Mouse (Mus musculus): Measurements from ENCODE around the gene Xrcc5.

Xrcc5 gene

DNA sequence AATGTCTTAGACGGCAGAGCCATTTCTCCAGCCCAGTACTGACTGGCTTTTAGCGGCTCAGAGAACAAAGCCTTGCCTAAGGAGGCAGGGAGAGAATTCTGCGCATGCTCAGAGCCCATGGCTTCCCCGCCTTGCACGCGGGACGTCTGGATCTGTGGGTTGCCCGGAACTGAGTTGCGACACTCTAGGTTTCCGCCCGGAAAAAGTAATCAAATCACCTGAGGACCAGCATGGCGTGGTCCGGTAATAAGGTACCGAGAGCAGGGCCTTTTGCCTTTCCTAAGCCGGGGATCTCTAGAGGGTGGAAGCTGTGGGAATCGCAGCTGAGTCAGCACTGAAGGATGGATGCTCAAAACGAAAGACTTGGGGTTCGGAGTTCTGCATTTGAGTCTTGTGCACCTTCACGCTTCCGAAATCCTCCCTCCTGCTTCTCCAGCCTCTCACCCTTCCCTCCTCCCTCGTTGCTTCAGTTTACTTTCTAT lies at the start of gene Xrcc5:
Xrcc5 (plus strand) TSS at position 105 of the 482 bp plus-strand sequence.
- peak; percentile 93 for DNase-seq (ENCODE audit: low read depth, low spot score)

DNA sequence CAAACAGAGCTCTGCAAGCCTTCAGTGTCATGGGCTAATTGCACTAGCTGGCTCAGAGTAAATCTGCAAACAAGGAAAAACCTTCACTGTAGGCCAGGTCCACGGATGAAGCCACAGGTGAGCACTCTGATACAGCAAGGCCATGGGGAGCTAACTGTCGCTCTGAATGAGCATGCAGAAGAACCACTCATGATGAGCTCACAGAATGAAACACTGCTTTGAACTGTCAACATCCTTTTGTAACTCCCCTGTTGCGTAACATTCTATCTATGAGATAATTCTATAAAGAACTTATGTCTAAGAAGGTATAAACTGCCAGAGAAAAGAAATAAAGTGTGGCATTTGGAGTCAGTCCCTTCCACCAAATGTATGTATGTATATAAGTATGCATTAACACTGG lies 44.1 kb upstream of the Xrcc5 start:
- DNase-seq (ENCODE audit: low read depth, low spot score): no peak

DNA sequence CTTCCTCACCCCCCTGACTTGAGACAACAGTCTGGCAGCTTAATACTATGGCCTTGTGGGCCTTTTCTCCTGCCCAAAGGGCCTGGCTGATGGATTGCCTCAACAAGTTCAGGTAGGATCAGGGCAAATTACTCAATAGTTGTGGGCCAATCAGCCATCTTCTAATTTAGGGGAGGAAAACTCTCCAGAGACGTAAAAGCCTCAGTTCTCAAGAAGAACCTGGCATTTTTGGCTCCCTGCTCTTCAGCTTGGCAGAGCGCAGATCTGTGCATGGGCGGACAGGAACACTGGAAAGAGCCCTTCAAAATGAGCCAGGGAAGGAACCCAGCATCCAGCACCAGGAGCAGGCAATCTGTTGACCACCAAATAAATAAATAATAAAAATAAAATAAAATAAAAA lies 29.1 kb upstream of the Xrcc5 start:
- DNase-seq (ENCODE audit: low read depth, low spot score): no peak

DNA sequence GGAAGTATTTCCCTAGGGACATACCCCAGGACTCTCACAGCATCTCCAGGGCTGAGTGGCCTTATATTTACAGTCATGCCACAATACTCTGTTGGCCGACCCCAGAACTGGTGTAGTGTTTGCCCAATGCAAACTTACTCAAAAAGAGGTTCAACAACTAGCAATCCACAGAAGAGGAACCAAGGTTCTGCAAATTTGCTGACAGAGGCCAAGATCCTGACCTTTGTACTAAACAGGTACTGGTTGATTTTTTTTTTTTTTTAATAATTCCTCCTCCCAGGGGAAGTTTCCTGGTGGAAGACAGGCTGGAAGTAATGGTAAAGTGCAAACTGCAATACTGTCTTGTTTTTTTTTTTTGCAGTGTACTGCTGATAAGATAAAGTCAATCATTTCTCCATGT lies 24.6 kb upstream of the Xrcc5 start:
- DNase-seq (ENCODE audit: low read depth, low spot score): no peak

DNA sequence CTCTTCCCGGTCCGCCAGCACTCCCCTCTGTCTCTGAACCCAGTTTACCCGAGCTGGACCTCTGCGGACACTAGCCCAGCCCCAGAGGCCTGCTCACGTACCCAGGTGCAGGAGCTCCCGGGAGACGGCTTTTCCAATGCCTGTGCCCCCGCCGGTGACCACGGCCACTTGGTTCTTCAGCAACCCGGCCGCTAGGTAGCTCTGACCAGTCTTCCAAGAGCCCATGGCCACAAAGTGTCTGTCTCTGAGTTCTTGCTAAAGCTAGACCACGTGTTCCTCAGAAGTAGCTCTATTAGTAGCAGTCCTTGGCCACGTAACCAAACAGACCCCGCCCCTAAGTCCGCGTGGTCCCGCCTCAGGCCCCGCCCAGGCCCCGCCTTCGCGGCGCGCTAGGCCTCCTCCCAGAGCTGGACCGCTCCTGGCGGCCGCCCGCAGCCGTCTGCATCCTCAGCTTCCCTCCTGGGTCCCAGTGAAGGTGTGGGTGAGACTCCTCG lies 23.2 kb upstream of the Xrcc5 start, which contains the start of the genes Pecr and Tmem169:
Pecr (minus strand) TSS at position 323 of the 494 bp plus-strand sequence.
Tmem169 (plus strand) TSS at position 378 of the 494 bp plus-strand sequence.
- peak; percentile 77 for DNase-seq (ENCODE audit: low read depth, low spot score)

DNA sequence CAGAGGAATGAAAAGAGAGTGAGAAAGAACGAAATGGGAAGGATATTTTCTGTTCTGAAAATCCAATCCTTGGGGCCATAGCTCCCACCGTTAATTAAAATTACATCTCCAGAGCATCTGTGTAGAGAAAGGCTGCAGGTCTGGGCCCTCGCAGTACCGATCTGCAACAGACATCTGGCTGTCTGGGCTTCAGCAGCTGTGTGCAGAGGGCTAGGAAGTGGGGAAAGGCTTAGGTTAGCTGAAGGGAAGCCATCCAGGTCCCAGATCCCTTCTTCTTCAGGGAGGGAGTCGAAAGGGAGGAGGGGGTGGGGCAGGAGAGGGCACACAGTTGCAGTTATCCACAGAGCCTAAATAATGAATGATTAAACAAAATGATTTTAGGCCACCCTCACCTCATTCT lies 22.7 kb upstream of the Xrcc5 start:
- no peak for DNase-seq (ENCODE audit: low read depth, low spot score)

DNA sequence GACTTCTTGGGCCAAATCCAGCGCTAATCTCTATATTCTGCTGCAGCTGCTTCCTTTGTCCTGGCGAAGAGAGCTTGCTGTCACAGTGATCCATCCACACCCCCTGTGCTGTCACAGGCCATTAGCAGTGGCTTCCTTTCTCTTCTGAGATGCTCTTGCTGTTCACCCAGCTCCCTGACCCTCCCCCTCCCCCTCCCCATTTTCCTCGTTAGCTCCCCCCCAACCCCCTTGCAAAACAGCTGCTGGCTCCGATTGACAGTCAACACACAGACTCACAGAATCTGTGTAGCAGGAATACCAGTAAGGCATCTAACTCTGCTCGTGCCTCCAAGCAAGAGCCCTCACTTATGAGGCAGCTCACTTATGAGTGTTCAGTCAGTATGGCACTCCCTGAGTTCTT lies 20.3 kb upstream of the Xrcc5 start:
- no peak for DNase-seq (ENCODE audit: low read depth, low spot score)

DNA sequence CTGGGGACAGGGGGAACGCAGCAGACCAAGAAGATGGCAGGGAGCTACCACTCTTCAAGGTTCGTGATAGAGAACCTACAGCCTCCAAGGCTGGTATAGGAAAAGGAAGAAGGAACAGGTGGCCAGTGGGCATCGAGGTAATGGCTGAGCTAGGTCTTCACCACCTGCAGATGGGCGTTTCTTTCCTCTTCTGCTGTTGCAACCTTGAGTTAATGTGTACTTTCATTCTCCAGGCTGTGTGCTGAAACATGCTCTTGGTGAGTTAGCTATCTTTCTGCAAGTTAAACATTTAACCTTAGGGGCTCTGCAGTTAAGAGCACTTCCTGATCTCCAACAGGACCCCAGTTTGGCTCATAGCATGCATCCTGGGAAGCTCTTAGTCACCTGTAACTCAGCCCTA lies 19.3 kb upstream of the Xrcc5 start:
- DNase-seq (ENCODE audit: low read depth, low spot score): no peak

DNA sequence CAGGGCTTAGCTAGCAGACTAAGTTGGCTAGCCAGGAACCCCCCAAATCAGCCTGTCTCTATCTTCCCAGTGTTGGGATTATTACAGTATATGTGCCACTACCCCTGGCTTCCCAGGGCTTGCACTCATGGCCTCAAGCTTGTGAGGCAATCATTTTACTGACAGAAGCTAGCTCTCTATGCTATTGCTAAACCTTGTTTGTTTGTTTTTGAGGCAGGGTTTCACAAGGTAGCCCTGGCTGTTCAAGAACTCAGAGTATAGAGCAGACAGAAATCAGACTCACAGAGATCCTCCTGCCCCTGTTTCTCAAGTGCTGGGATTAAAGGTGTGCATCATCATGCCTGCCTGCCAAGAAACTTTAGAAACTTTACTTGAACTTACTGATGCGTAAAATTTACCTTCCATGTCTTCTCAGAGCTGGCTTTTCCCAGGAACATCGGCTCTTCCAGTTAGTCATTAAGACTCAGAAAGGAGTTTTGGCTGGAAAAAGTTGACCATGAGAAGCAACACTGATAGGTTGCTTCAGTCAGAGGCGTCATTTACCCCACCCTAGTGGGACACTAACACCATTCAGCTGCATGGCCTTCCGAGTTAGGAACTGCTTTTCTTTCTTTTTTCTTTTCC lies 18.6 kb upstream of the Xrcc5 start:
- DNase-seq (ENCODE audit: low read depth, low spot score): no peak

DNA sequence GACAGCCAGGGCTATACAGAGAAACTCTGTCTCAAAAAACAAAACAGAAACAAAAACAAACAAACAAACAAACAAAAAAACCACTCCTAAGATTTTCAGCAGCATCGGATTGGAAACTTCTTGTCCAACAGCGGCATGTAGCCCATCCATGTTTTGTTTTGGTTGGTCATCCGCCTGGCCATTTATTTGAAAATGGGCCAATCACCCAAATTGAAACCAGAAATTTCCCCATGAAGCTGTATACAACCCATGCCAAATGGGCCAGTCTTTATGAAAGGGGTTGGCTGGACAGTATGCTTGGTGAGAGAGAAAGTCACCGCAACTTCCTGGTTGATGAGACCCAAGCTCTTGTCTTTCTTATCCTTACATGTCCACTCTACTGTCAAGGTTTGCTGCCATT lies 16.3 kb upstream of the Xrcc5 start:
- DNase-seq (ENCODE audit: low read depth, low spot score): no peak

DNA sequence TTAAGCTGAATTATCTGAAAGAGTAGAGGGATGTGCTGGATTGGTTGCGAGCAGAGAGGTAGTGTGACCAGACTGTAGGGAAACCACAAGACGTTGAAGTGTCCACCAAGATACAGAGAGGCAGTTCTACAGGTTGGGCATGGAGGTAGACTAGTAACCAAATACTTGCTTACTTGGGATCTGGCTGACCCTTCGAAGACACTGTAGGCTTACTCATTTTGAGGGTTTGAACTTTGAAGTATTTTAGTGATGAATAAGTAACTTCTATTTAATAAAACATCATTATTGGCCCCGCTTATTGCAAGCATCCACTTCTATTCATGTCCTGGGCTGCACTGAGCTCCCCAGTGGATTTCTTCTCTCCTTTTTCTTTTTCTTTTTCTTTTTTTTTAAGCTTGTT lies 15.8 kb upstream of the Xrcc5 start:
- no peak for DNase-seq (ENCODE audit: low read depth, low spot score)

DNA sequence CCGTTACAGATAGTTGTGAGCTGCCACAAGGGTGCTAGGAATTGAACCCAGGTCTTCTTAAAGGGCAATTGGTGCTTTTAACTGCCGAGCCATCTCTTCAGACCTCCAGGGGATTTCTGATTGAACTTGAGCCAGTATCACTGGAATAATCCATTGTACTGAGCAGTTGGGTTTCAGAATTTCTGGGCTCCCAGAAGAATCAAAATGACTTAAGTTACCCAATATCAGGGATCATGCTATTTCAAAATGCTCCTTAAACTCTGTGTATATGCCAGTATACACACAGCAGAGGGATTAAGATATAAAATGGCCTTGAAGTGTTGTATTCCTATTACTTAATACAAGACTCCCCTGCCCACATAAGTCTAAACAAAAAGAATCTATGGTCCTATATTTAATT lies 15.3 kb upstream of the Xrcc5 start:
- no peak for DNase-seq (ENCODE audit: low read depth, low spot score)

DNA sequence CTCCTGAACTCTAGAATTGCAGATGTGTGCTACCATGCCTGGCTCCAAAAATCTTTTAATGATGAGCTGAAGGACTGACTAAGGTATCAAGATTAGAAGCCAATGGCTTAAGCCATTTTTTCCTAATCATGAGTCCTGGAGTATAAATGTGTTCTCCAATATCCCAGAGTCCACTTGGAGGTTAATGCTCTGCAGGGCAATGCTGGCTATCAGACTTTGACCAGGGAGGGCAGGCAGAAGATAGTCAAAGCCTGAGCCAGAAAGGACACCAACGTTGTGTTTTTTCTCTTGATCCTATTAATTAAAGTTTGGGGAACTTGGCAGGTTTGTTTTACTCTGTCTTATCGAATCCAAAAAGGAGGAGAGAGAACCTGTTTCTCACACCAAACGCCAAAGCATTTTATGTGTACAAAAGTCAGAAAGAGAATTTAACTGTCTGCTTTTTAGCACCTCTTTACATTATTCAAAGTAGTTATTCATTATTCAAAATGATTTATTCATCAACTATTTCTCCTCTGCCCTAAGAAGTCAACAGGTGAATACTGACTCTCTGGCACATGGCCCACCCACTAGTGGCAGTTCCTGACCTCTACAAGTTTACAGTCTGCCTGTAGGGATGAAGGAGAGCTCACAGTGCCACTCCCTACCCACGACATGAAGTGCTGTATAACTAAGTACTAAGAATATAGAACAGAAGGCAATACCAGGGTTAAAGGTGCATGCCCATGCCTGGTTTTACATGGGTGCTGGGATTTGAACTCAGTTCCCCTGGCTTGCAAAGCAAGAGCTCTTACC lies 13.2 kb upstream of the Xrcc5 start:
- DNase-seq (ENCODE audit: low read depth, low spot score): no peak

DNA sequence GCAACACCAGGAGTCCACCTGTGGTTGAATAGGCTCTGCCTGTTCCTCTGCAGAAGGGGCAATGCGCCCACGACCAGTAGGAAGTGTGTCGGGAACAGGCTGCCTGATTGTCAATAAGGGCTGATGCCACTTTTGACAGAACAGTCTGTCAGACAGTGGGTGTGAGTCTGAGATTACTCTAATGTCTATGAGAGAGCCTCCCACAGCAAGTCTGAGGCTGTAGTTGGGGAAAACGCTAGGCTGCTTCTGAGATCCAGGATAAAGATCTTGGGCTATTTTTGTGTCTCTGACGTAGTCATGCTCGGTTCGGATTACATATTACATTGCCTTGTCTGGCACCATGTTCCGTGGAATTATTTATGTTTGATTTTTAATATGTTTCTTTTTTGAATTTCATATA lies 11.5 kb upstream of the Xrcc5 start:
- DNase-seq (ENCODE audit: low read depth, low spot score): no peak

DNA sequence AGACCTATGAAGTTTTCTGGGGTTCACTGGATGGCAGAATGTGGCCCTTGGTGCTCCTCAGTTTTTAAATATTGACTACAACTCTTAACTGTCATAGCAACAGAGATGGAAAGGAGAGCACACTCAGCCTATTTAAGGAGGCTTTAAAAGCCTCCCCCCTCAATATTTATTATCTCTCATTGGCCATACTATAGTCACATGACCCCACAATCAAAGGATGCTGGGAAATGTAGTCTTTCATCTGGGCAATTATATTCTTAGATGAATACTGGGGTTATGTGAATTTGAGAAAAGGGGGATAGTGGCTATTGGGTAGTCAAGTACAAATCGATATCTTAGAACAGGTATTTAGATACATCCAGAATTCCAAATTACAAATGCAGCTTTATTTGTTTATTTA lies 5.4 kb upstream of the Xrcc5 start:
- no peak for DNase-seq (ENCODE audit: low read depth, low spot score)

DNA sequence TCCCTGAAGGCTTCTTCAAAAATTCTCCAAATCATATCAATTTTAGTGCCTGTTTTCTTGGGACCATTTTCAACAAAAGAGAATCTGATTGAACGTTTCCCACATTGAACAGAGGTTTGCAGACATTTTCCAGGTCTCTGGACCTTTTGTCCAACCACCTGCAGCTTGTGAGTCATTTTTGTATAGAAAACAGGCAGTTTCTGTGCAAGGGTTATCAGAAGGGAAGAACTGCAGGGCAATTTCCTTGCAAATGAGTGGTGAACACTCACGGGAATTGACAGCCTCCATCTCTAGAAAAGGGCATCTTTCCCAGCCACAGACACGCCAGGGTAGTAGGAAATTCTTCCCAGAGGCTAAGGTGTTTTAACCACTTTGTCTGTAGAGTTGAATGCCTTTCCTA lies 980 bp upstream of the Xrcc5 start:
- DNase-seq (ENCODE audit: low read depth, low spot score): no peak

DNA sequence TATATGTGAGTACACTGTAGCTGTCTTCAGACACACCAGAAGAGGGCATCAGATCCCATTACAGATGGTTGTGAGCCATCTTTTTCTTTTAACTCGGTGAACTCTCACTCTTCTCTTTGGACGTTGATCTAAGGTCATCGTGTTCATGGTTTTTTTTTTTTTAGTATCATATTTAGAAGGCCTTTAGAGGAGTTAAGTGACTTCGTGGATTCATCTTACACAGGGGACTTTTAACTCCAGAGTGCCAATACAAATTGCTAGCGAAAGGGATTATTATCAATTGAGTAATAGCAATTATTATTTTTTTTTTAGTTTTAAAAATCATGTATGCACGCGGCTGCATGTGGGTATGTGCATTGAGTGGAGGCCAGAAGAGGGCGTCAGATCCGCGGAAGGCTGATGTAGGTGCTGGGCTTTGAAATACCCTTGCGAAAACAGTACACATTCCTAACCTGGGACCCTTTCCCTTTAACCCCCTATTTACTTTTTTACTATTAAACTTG lies 491 bp upstream of the Xrcc5 start:
- DNase-seq (ENCODE audit: low read depth, low spot score): no peak

DNA sequence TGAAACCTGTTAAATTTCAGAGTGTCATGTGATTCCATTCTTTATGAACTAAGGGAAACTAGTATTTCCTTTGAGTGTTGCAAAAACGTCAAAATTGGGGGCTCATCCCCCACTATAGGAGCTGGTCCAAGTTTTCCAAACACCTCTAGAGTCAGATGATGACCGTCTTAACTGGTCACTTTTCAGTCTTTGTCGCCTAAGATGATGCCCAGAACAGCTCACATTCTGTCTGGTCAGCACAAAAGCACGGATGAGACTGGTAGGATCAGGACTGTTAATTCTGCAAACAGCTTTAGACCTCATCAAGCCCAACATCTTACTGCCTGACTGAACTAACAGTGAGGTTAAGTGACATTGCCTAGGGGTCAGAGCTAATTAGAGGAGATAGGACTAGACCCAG lies 1.7 kb downstream of the Xrcc5 start:
- DNase-seq (ENCODE audit: low read depth, low spot score): no peak

DNA sequence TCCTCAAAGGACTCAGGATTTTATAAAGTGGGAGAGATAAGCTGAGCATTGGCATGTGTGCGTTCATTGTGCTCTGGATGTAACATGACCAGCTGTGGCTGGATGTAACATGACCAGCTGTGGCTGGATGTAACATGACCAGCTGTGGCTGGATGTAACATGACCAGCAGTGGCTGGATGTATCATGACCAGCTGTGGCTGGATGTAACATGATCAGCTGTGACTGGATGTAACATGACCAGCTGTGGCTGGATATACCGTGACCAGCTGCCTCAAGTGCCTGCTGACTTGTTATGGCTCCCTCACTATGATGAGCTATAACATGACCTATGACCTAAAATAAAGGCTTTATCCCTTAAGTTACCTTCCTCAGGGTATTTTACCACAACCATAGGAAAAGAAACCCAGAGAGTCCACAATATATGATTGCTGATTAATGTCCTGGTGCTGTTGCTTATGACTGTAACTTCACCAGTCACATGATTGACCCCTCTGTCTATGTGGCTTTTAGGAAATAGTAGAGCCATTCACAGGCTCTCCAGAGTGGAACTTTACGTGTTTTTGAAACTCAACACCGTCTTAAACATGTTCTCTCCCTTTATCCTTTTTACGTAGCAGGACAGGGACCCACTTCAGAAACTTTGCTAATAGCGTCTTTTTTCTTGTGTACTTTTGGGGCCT lies 2.7 kb downstream of the Xrcc5 start:
- no peak for DNase-seq (ENCODE audit: low read depth, low spot score)

DNA sequence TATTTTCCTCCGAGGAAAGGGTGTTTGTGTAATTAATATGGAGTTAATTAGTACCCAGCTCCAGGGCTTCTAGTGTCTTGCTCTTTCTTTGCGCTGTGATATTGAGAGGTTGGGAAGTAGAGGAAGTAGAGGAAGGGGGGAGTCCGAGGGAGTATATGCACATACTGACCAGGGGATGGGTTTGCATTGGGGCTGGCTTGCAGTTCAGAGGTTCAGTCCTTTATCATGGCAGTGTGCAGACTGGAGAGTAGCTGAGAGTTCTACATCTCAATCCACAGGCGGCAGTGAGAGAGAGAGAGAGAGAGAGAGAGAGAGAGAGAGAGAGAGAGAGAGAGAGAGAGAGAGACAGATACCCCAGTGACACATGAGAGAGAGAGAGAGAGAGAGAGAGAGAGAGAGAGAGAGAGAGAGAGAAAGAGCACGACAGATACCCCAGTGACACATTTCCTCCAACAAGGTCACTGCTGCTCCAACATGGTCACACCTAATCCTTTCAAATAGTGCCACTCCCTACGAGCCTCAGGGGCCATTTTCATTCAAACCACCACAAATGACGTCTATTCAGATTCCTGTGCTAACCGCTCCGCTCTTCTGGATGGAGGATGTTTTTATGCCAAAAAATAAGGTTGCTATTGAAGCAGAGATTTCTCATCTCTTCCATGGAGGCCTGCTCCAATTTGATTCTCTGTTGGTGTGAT lies 5.6 kb downstream of the Xrcc5 start:
- no peak for DNase-seq (ENCODE audit: low read depth, low spot score)

DNA sequence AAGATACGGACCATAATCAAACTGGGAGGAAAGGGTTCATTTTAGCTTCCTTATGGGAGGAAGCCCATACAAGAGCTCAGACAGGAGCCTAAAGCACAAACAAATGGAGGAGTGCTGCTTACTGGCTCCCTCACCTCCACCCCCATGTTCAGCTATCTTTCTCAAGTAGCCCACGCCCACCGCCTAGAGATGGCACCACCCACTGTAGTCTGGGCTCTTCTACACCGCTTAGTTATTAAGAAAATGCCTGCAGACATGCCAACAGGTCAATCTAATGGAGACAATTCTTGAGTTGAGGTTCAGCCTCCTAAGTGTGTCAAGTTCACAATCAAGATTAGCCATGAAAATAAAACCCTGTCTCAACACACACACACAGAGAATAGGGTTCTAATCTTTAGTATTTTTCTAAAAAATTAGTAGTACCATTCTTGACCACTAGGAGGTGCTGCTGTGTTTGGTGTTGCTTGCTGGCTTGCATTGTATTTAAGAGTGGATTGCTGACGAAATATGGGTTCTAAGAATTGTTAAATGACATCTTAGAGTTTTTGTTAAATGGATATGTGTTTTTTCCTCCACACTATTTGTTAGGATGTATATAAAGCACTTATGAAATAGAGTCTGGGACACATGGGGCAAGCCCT lies 6.3 kb downstream of the Xrcc5 start:
- no peak for DNase-seq (ENCODE audit: low read depth, low spot score)

All from retina, adult 2 months (tissue).